Mouse (Mus musculus) small intestine, adult 2 months (tissue): ENCODE results near the gene Cngb1. TPM values are rescaled to one million over a fixed set of nuclear protein-coding genes. Genes with fewer than 3 reads are reported as not detected.

Experiments used
- H3K27ac ChIP-seq: fragments of 200-500 bp; 2 replicates; pipeline ENCODE4 v1.5.1; 2012; ENCODE audit warnings: low read depth, low read length, control low read depth, inconsistent platforms; ENCODE audit not compliant: insufficient read depth
- H3K27me3 ChIP-seq: fragments of 200-500 bp; 2 replicates; pipeline ENCODE4 v1.6.1; 2012; ENCODE audit warnings: mild to moderate bottlenecking, moderate library complexity, low read length, inconsistent platforms; ENCODE audit not compliant: control insufficient read depth, insufficient read depth
- H3K36me3 ChIP-seq: fragments of 200-500 bp; 2 replicates; pipeline ENCODE4 v1.6.1; 2012; ENCODE audit warnings: mild to moderate bottlenecking, low read length, control low read depth, inconsistent platforms; ENCODE audit not compliant: control insufficient read depth, insufficient read depth
- H3K4me1 ChIP-seq: fragments of 200-500 bp; 2 replicates; pipeline ENCODE4 v1.6.1; 2012; ENCODE audit warnings: low read length, inconsistent platforms, mixed read lengths; ENCODE audit not compliant: control insufficient read depth, insufficient read depth, insufficient read length
- H3K4me3 ChIP-seq: fragments of 200-500 bp; 2 replicates; pipeline ENCODE4 v1.5.1; 2012; ENCODE audit warnings: low read depth, mild to moderate bottlenecking, control low read depth, inconsistent platforms, low read length, moderate library complexity
- CTCF ChIP-seq: fragments of 200-500 bp; IDR thresholded peaks from 2 replicates; pipeline ENCODE4 v1.5.1; 2012; ENCODE audit warnings: low read depth, mild to moderate bottlenecking, control low read depth, inconsistent platforms, low read length, moderate library complexity, mixed read lengths; ENCODE audit not compliant: insufficient replicate concordance, insufficient read length; ENCODE audit errors: extremely low read depth
- POLR2A ChIP-seq: fragments of 200-500 bp; IDR thresholded peaks from 2 replicates; pipeline ENCODE4 v1.6.1; 2012; ENCODE audit warnings: low read depth, mild to moderate bottlenecking, control low read depth, inconsistent platforms, low read length, moderate library complexity
- WGBS: fragments of 180-500 bp; shearing (Covaris S2); methylation state at CpG from one replicate; pipeline ENCODE4 v1.1.7; 2018; 5-methylcytosine and 5-hydroxymethylcytosine counted together
- polyA plus RNA-seq: library from polyadenylated mRNA; depleted of rRNA; stranded (reverse); fragments of >200 nt; gene quantifications from 2 replicates; pipeline ENCODE4 v1.2.3, GENCODE M21; 2012

Gene Cngb1
- polyA plus RNA-seq, 1 experiment: 0.15 TPM

DNA sequence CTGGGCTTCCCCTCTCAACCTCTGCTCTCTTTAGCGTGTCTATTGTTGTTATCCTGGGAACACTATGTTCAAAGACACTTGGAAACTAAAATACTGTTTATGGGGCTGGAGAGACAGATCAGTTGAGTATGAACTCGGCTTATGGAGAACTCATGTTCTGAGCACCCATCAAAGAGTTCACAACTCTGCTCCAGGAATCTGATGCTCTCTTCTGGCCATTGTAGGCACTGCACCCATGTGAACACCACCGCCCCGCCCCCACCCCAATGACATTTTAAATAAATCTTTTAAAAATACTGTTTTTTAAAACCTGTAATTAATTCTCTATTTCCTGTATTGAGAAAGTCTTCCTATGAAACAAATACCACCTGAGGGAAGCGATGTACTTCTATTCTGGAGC lies 4.0 kb downstream of the Cngb1 start:
- TF ChIP-seq POLR2A (no peak), CTCF (peak; percentile 53; the same call in 1 of the 2 replicates)
- WGBS: 14% methylated on average over 5 of the region's 5 CpGs
- no peak overlapping the region for H3K4me3 ChIP-seq

DNA sequence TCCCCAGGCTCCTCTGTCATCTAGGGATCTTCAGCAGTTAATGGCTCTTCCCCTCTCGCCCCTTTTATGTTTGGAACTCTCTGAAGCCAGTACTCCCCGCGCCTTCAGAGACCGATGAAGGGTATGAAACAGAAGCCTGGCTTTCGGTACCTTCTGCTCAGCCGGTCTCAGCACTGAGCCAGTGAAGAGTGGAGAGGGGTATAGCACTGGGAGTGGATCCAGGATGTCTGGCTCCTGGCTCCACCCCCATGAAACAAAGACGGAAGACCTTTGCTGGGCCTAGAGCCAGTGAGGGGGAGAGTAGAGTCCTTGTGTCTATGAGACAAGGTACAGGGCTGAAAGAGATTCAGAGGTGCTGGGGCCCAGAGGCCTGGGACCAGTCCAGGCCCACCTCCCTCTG lies 12.5 kb downstream of the Cngb1 start:
- H3K4me1 ChIP-seq: peaks cover 4% of the 10 kb centered on the region; the same call in 1 of the 2 replicates
- TF ChIP-seq POLR2A (no peak), CTCF (no peak)
- no peaks in the 10 kb centered on the region for H3K27me3 ChIP-seq
- H3K4me3 ChIP-seq: peak overlapping the region; percentile 35
- WGBS: 70% methylated on average over 7 of the region's 7 CpGs
- H3K27ac ChIP-seq: no peak overlapping the region
- no peaks in the 10 kb centered on the region for H3K36me3 ChIP-seq

More for the DNA sequence above, 4.0 kb downstream of the Cngb1 start:
- H3K27me3 ChIP-seq: no peaks in the 10 kb centered on the region
- no peaks in the 10 kb centered on the region; the same call in 1 of the 2 replicates for H3K4me1 ChIP-seq
- no peak overlapping the region for H3K27ac ChIP-seq
- no peaks in the 10 kb centered on the region for H3K36me3 ChIP-seq

- no peaks in the 10 kb centered on the region for H3K27me3 ChIP-seq
- peak overlapping the region; percentile 35 for H3K4me3 ChIP-seq
- H3K36me3 ChIP-seq: no peaks in the 10 kb centered on the region
- no peak for TF ChIP-seq POLR2A
- no peak for TF ChIP-seq CTCF
- 34% methylated on average over 11 of the region's 11 CpGs for WGBS
- H3K27ac ChIP-seq: no peak overlapping the region
- H3K4me1 ChIP-seq: peaks cover 4% of the 10 kb centered on the region; the same call in 1 of the 2 replicates
Observed at GRCm38 (mm10) chr8:95293172-95293571, 13.2 kb downstream of the Cngb1 start.

- peaks cover 4% of the 10 kb centered on the region; the same call in 1 of the 2 replicates for H3K4me1 ChIP-seq
- H3K36me3 ChIP-seq: no peaks in the 10 kb centered on the region
- H3K27me3 ChIP-seq: no peaks in the 10 kb centered on the region
- 59% methylated on average over 6 of the region's 6 CpGs for WGBS
- TF ChIP-seq CTCF: no peak
- TF ChIP-seq POLR2A: no peak
- H3K4me3 ChIP-seq: no peak overlapping the region
- no peak overlapping the region for H3K27ac ChIP-seq
Observed at GRCm38 (mm10) chr8:95289066-95289650, 17.2 kb downstream of the Cngb1 start.

- Histone ChIP-seq H3K4me3 (no peak overlapping the region), H3K27me3 (no peaks in the 10 kb centered on the region), H3K4me1 (no peaks in the 10 kb centered on the region), H3K36me3 (no peaks in the 10 kb centered on the region), H3K27ac (no peak overlapping the region)
- no peak for TF ChIP-seq POLR2A
- no peak for TF ChIP-seq CTCF
- WGBS: 56% methylated on average over 5 of the region's 5 CpGs
Observed at GRCm38 (mm10) chr8:95281493-95281892, 24.9 kb downstream of the Cngb1 start.

DNA sequence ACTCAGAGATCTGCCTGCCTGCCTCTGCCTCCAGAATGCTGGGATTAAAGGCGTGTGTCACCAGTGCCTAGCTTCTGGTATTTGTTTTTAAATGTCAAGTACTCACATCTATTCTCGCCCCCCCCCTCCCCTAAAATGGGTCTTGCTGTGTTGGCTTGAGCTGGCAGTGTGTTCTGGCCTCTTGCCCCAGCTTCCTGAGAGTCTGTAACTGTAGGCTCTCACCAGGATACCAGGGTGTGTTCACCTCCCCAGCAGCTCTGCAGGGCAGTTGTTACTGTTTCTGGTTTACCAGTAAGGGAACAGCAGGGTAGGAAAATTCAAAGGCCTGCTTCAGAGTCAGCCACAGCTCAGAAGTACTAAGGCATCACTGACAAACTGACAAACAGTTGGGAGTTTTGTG lies 33.5 kb downstream of the Cngb1 start:
- Histone ChIP-seq H3K27me3 (no peaks in the 10 kb centered on the region), H3K4me1 (no peaks in the 10 kb centered on the region), H3K4me3 (no peak overlapping the region), H3K27ac (no peak overlapping the region), H3K36me3 (no peaks in the 10 kb centered on the region)
- TF ChIP-seq POLR2A (no peak), CTCF (no peak)
- WGBS: 50% methylated on average over 2 of the region's 2 CpGs

DNA sequence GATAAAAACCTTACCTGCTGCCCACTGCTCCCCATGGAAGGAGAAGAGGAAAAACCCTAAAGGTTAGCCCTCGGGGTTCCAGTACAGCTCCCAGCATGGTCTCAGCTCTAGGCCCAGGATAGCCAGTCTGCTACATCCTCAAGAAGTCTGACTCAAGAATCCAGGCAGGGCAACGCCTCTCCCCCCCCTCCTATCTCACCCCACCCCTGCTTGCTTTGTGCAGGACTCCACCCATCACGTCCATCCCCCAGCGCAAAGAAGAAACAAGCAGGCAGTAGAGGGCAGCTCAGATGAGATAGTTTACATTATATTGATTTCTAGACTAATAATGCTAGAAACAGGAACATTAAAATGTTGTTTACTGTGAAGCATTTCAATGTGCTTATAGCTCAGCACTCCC lies 34.5 kb downstream of the Cngb1 start:
- no peaks in the 10 kb centered on the region for H3K4me1 ChIP-seq
- no peak for TF ChIP-seq POLR2A
- no peak for TF ChIP-seq CTCF
- H3K27ac ChIP-seq: no peak overlapping the region
- H3K36me3 ChIP-seq: no peaks in the 10 kb centered on the region
- no peak overlapping the region for H3K4me3 ChIP-seq
- 27% methylated on average over 4 of the region's 4 CpGs for WGBS
- no peaks in the 10 kb centered on the region for H3K27me3 ChIP-seq
